Mouse (Mus musculus): Measurements from ENCODE around the gene Tada2a.

DNA sequence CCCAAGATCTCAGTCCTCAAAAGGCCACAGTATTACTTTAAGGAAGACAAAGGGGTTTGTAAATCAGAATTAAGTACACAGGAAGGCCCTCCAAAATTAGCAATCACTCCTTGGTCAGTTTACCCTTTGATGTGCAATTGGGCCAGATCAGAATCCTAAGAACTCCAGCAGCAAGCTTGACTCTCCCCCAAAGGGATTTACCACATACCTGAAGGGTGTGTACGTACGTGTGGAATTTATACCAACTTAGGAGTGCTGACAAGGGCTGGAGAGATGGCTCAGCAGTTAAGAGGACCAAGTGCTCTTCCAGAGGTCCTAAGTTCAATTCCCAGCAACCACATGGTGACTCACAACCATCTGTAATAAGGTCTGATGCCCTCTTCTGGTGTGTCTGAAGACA is 67.5 kb downstream of the Tada2a start:
- TF ChIP-seq POLR2A (IDR thresholded peaks at IDR 0.05; ENCODE audit: borderline replicate concordance, extremely low read depth, insufficient read depth, insufficient read length, poor library complexity, severe bottlenecking) (no peak), CTCF (IDR thresholded peaks at IDR 0.05; ENCODE audit: borderline replicate concordance, extremely low read depth, insufficient read depth, insufficient read length) (no peak)

Measured in brain, embryonic 14.5 days (tissue).